Mouse (Mus musculus) inflammation-experienced regulatory T-cells, adult 6 months (primary cell): ENCODE measurements around the gene Gm45015. TPM values are rescaled to one million over a fixed set of nuclear protein-coding genes. Genes with fewer than 3 reads are reported as not detected.
"Not testable (repeated sequence)": the region's sequence is repeated elsewhere in the genome, so short reads cannot be mapped to it uniquely, and the experiment has no call there.

ENCODE experiments used
- ATAC-seq: one replicate; pipeline ENCODE4 v1.8.0; 2017
- polyA plus RNA-seq, 3 experiments: library from polyadenylated mRNA; unstranded; fragments of 100-300 nt; shearing (Covaris generic); gene quantifications; one replicate each; pipeline ENCODE4 v1.2.1; 2017

The Gm45015 gene
- not detected for polyA plus RNA-seq

- no peak for ATAC-seq
Observed at GRCm38 (mm10) chrX:73336740-73337139, at the start of gene Gm45015. Gene Gm45015, minus strand, starts transcription at chrX:73336840.

GRCm38 (mm10) chrX:73384924-73385323 is 48.3 kb upstream of the Gm45015 start:
- no peak for ATAC-seq

- ATAC-seq: no peak
Observed at GRCm38 (mm10) chrX:73384419-73384818, 47.8 kb upstream of the Gm45015 start.

GRCm38 (mm10) chrX:73363291-73363690 is 26.7 kb upstream of the Gm45015 start:
- ATAC-seq: no peak

- ATAC-seq: no peak
Observed at GRCm38 (mm10) chrX:73356719-73357118, 20.1 kb upstream of the Gm45015 start.

- no peak for ATAC-seq
Observed at GRCm38 (mm10) chrX:73356163-73356562, 19.5 kb upstream of the Gm45015 start.

- ATAC-seq: no peak
Observed at GRCm38 (mm10) chrX:73344346-73344745, 7.7 kb upstream of the Gm45015 start.

- no peak for ATAC-seq
Observed at GRCm38 (mm10) chrX:73343802-73344201, 7.2 kb upstream of the Gm45015 start.

GRCm38 (mm10) chrX:73342941-73343735 is 6.5 kb upstream of the Gm45015 start:
- peak; percentile 44 for ATAC-seq

GRCm38 (mm10) chrX:73342483-73342895 is 5.8 kb upstream of the Gm45015 start, which contains the start of gene Zfp275:
Gene Zfp275, plus strand, starts transcription at chrX:73342621.
- peak; percentile 83 for ATAC-seq

- ATAC-seq: no peak
Observed at GRCm38 (mm10) chrX:73342068-73342467, 5.4 kb upstream of the Gm45015 start.

- ATAC-seq: no peak
Observed at GRCm38 (mm10) chrX:73341473-73341872, 4.8 kb upstream of the Gm45015 start.

GRCm38 (mm10) chrX:73333548-73333947 is 3.1 kb downstream of the Gm45015 start:
- no peak for ATAC-seq

- no peak for ATAC-seq
Observed at GRCm38 (mm10) chrX:73327215-73327614, 9.4 kb downstream of the Gm45015 start.

GRCm38 (mm10) chrX:73321029-73321428 is 15.6 kb downstream of the Gm45015 start:
- no peak for ATAC-seq

- ATAC-seq: no peak
Observed at GRCm38 (mm10) chrX:73312522-73312921, 24.1 kb downstream of the Gm45015 start.

GRCm38 (mm10) chrX:73295745-73296144 is 40.9 kb downstream of the Gm45015 start:
- not testable (repeated sequence) for ATAC-seq

- not testable (repeated sequence) for ATAC-seq
Observed at GRCm38 (mm10) chrX:73292876-73293275, 43.8 kb downstream of the Gm45015 start, which contains the start of the genes Xlr5a and Xlr5c. Gene Xlr5a, minus strand, starts transcription at chrX:73292976. Gene Xlr5c, minus strand, starts transcription at chrX:73292976.

Other genes with a start within 250 kb of the Gm45015 start
- gene Xlr3a, start 239.7 kb downstream of the Gm45015 start, polyA plus RNA-seq: 1 to 10 TPM in 1 of 3 experiments, under 1 TPM in 1, not detected in 1; 0.46 to 2.5 TPM
- not detected for gene Gm14685, start 219.8 kb downstream of the Gm45015 start, polyA plus RNA-seq
- gene Xlr5b, start 188.0 kb downstream of the Gm45015 start, polyA plus RNA-seq: not detected
- gene DXBay18, start 187.4 kb downstream of the Gm45015 start, polyA plus RNA-seq: not detected
- gene Spin2d, start 159.9 kb downstream of the Gm45015 start, polyA plus RNA-seq: not detected
- gene Xlr3b, start 144.6 kb downstream of the Gm45015 start, polyA plus RNA-seq: 10 to 100 TPM in 2 of 3 experiments, under 1 TPM in 1; 0.69 to 13.8 (median 11.1) TPM
- gene Xlr4b, start 122.5 kb downstream of the Gm45015 start, polyA plus RNA-seq: 100 to 1,000 TPM; 158 to 187 (median 175) TPM
- 1 to 10 TPM; 1.5 to 2.1 (median 1.8) TPM for gene F8a, start 108.5 kb downstream of the Gm45015 start, polyA plus RNA-seq
- 100 to 1,000 TPM in 2 of 3 experiments, 10 to 100 TPM in 1; 76.9 to 140 (median 112) TPM for gene Xlr4c, start 93.7 kb downstream of the Gm45015 start, polyA plus RNA-seq
- not detected for gene Xlr3c, start 71.5 kb downstream of the Gm45015 start, polyA plus RNA-seq
- gene Xlr5a, start 43.9 kb downstream of the Gm45015 start, polyA plus RNA-seq: under 1 TPM in 1 of 3 experiments, not detected in 2; 0.43 TPM
- gene Xlr5c, start 43.9 kb downstream of the Gm45015 start, polyA plus RNA-seq: under 1 TPM in 1 of 3 experiments, not detected in 2; 0.53 TPM
- gene Zfp275, start 5.8 kb upstream of the Gm45015 start, polyA plus RNA-seq: 10 to 100 TPM in 2 of 3 experiments, 1 to 10 TPM in 1; 7.6 to 14.7 (median 13.3) TPM
- not detected for gene Gm18336, start 61.9 kb upstream of the Gm45015 start, polyA plus RNA-seq
- under 1 TPM in 1 of 3 experiments, not detected in 2; 0.21 TPM for gene Zfp92, start 74.3 kb upstream of the Gm45015 start, polyA plus RNA-seq
- gene Trex2, start 98.5 kb upstream of the Gm45015 start, polyA plus RNA-seq: not detected
- 10 to 100 TPM; 28.7 to 40.7 (median 32.3) TPM for gene Haus7, start 122.2 kb upstream of the Gm45015 start, polyA plus RNA-seq
- 1 to 10 TPM in 1 of 3 experiments, not detected in 2; 1.1 TPM for gene Bgn, start 146.8 kb upstream of the Gm45015 start, polyA plus RNA-seq
- not detected for gene Atp2b3, start 166.2 kb upstream of the Gm45015 start, polyA plus RNA-seq